Comparison of ENCODE assay signal across 8 mouse cellular contexts in the genomic region with DNA sequence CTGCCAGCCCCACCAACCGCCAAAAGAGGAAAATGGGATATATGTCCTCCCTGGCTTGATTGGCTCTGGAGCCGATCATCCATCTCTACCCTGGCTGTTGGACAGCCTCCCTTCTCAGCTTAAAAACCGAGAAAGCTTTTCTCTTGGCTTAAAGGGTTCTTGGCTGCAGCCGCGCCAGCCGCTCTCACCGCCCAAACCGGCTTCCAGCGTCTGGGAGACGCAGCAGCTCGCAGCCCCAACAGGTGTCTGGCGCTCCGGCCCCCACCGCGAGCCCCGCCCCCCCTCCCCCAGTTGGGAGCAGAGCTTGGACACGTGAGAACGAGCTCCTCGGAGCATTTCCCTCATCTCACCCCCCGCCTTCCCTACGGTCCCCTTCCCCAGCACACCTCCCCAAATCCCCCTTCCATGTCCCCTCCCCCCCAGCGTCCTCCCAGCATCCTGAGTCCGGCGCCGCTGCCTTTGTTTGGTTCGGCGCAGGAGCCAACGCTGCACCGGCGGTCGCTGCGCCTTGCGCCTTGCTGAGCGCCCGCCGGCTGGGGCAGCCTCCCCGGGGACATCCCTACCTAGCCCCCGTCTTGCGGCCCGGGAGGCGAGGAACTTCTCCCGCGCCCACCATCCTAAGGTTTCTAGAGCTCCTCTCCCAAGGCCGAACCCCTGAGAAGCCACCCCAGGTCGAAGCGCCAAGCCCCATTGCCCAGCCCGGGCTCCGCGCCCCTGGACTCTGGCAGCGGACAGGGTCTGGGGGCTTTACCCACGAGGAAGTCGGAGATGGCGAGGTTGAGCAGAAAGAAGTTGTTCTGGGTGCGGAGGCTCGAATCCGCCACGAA. TPM values are rescaled to one million over a fixed set of nuclear protein-coding genes. Genes with fewer than 3 reads are reported as not detected.
DNase-seq lines count a peak whose midpoint lies in the region; ATAC-seq lines count a peak whose summit lies in the region.

No protein-coding gene starts in this region.

- H3K27ac ChIP-seq in heart, embryonic 15.5 days: no peak overlapping the region
- H3K27ac ChIP-seq in embryonic facial prominence, embryonic 15.5 days (replicated peaks): no peak overlapping the region
- no peak overlapping the region for H3K27ac ChIP-seq in liver, embryonic 11.5 days (ENCODE audit: low read depth, low read length)

- 1% methylated on average over 57 of the region's 57 CpGs for WGBS in heart, embryonic 15.5 days
- WGBS in embryonic facial prominence, embryonic 15.5 days: 1% methylated on average over 57 of the region's 57 CpGs
- 4% methylated on average over 57 of the region's 57 CpGs for WGBS in liver, embryonic 11.5 days

- peak overlapping the region; percentile 99 for H3K4me2 ChIP-seq in heart, embryonic 15.5 days
- H3K4me2 ChIP-seq in embryonic facial prominence, embryonic 15.5 days (replicated peaks): peak overlapping the region; percentile 98
- peak overlapping the region; percentile 91 for H3K4me2 ChIP-seq in liver, embryonic 11.5 days

- no peak for ATAC-seq in heart, embryonic 15.5 days (replicated peaks; ENCODE audit: insufficient number of reproducible peaks, insufficient read depth, low FRiP score, low read depth)
- no peak for ATAC-seq in embryonic facial prominence, embryonic 15.5 days (ENCODE audit: insufficient number of reproducible peaks, low FRiP score, low TSS enrichment, low read depth)
- ATAC-seq in liver, embryonic 11.5 days (replicated peaks; ENCODE audit: low FRiP score): no peak
- ATAC-seq in frontal cortex, adult (ENCODE audit: low TSS enrichment): no peak

- H3K4me1 ChIP-seq in heart, embryonic 15.5 days (replicated peaks): peaks cover 32% of the 10 kb centered on the region
- peaks cover 25% of the 10 kb centered on the region for H3K4me1 ChIP-seq in embryonic facial prominence, embryonic 15.5 days
- H3K4me1 ChIP-seq in liver, embryonic 11.5 days (replicated peaks; ENCODE audit: control insufficient read depth, insufficient read depth, low read length): peaks cover 7% of the 10 kb centered on the region

- H3K9me3 ChIP-seq in heart, embryonic 15.5 days (replicated peaks): no peaks in the 10 kb centered on the region
- H3K9me3 ChIP-seq in embryonic facial prominence, embryonic 15.5 days (replicated peaks): no peaks in the 10 kb centered on the region
- no peaks in the 10 kb centered on the region for H3K9me3 ChIP-seq in liver, embryonic 11.5 days (ENCODE audit: control insufficient read depth, low read length)

- intact Hi-C loops in heart, postnatal 10 days (cut with DNase I): no loop called here
- intact Hi-C loops in gastrocnemius, postnatal 14 days (cut with DNase I; ENCODE audit: low total_unique reads): no loop called here

- peak overlapping the region; percentile 60 for H3K4me3 ChIP-seq in heart, embryonic 15.5 days
- H3K4me3 ChIP-seq in embryonic facial prominence, embryonic 15.5 days (replicated peaks): peak overlapping the region; percentile 50
- peak overlapping the region; percentile 55 for H3K4me3 ChIP-seq in liver, embryonic 11.5 days (ENCODE audit: low read depth, low read length)

- no peak for DNase-seq in heart, postnatal 10 days
- DNase-seq in ES-CJ7 (ENCODE audit: low read depth, low spot score): peak; percentile 28
- no peak for DNase-seq in liver, embryonic 11.5 days (ENCODE audit: low spot score)
- no peak for DNase-seq in layer of hippocampus, adult 11-12 months (ENCODE audit: low spot score)
- DNase-seq in gastrocnemius, postnatal 14 days: no peak

- no peak overlapping the region for H3K9ac ChIP-seq in heart, embryonic 15.5 days
- H3K9ac ChIP-seq in embryonic facial prominence, embryonic 15.5 days: no peak overlapping the region
- H3K9ac ChIP-seq in liver, embryonic 11.5 days (ENCODE audit: low read depth, low read length): no peak overlapping the region

- no peaks in the 10 kb centered on the region for H3K36me3 ChIP-seq in heart, embryonic 15.5 days
- no peaks in the 10 kb centered on the region for H3K36me3 ChIP-seq in embryonic facial prominence, embryonic 15.5 days
- H3K36me3 ChIP-seq in liver, embryonic 11.5 days (ENCODE audit: control insufficient read depth, insufficient read depth, low read length): no peaks in the 10 kb centered on the region

- H3K27me3 ChIP-seq in heart, embryonic 15.5 days: peaks cover 77% of the 10 kb centered on the region
- peaks cover 77% of the 10 kb centered on the region for H3K27me3 ChIP-seq in embryonic facial prominence, embryonic 15.5 days
- peaks cover 79% of the 10 kb centered on the region for H3K27me3 ChIP-seq in liver, embryonic 11.5 days (replicated peaks; ENCODE audit: control insufficient read depth, insufficient read depth, low read length)

RNA-seq across cellular contexts. Expression of a gene that starts 0.9 kb away (rescaled TPM):
- polyA plus RNA-seq in heart, embryonic 15.5 days (2015; fragmentation: Nextera tagmentation; extraction: Ambion mirVana): not detected in 2 replicates
- total RNA-seq in heart, postnatal 10 days (2021): not detected
- polyA plus RNA-seq in embryonic facial prominence, embryonic 15.5 days (2015; fragmentation: Nextera tagmentation; extraction: Ambion mirVana): 0.13 and 0.40 TPM in 2 replicates
- not detected in 2 replicates for polyA plus RNA-seq in liver, embryonic 11.5 days (2014; fragmentation: Nextera tagmentation; extraction: Ambion mirVana)
- total RNA-seq in gastrocnemius, postnatal 14 days (2021): under 1 TPM; 0.23 to 0.33 TPM

RNA-seq across cellular contexts. Expression of a gene that starts 15.7 kb away (rescaled TPM):
- polyA plus RNA-seq in heart, embryonic 15.5 days (2015; fragmentation: Nextera tagmentation; extraction: Ambion mirVana): 31.5 and 36.9 TPM in 2 replicates
- 10 to 100 TPM; 31.2 to 37.0 TPM for total RNA-seq in heart, postnatal 10 days (2021)
- 42.6 and 43.0 TPM in 2 replicates for polyA plus RNA-seq in embryonic facial prominence, embryonic 15.5 days (2015; fragmentation: Nextera tagmentation; extraction: Ambion mirVana)
- 19.2 and 20.4 TPM in 2 replicates for polyA plus RNA-seq in liver, embryonic 11.5 days (2014; fragmentation: Nextera tagmentation; extraction: Ambion mirVana)
- 10 to 100 TPM; 15.8 to 17.2 TPM for total RNA-seq in gastrocnemius, postnatal 14 days (2021)

RNA-seq across cellular contexts. Expression of a gene that starts 33.0 kb away (rescaled TPM):
- polyA plus RNA-seq in heart, embryonic 15.5 days (2015; fragmentation: Nextera tagmentation; extraction: Ambion mirVana): 24.4 and 25.8 TPM in 2 replicates
- total RNA-seq in heart, postnatal 10 days (2021): 10 to 100 TPM; 15.5 to 16.0 TPM
- polyA plus RNA-seq in embryonic facial prominence, embryonic 15.5 days (2015; fragmentation: Nextera tagmentation; extraction: Ambion mirVana): 24.3 and 25.6 TPM in 2 replicates
- 23.1 and 28.2 TPM in 2 replicates for polyA plus RNA-seq in liver, embryonic 11.5 days (2014; fragmentation: Nextera tagmentation; extraction: Ambion mirVana)
- total RNA-seq in gastrocnemius, postnatal 14 days (2021): 10 to 100 TPM in 1 of 2 experiments, 1 to 10 TPM in 1; 9.5 to 10.9 TPM
